Mouse (Mus musculus) embryonic fibroblast, embryonic 13.5 days (primary cell): ENCODE measurements around the gene 2300002M23Rik. TPM values are rescaled to one million over a fixed set of nuclear protein-coding genes. Genes with fewer than 3 reads are reported as not detected.

Experiments
- H3K27ac ChIP-seq: 2 replicates; pipeline ENCODE4 v1.5.1; 2012; ENCODE audit warnings: low read length, control low read depth, inconsistent platforms; ENCODE audit not compliant: insufficient read depth
- H3K4me1 ChIP-seq: 2 replicates; pipeline ENCODE4 v1.6.1; 2011; ENCODE audit warnings: low read length; ENCODE audit not compliant: control insufficient read depth, insufficient read depth
- H3K4me3 ChIP-seq: 2 replicates; pipeline ENCODE4 v1.5.1; 2011; ENCODE audit warnings: mild to moderate bottlenecking, control low read depth, low read length; ENCODE audit not compliant: insufficient read depth
- CTCF ChIP-seq: IDR thresholded peaks from 2 replicates; pipeline ENCODE4 v1.5.1; 2011; ENCODE audit warnings: mild to moderate bottlenecking, control low read depth, low read length, moderate library complexity, borderline replicate concordance; ENCODE audit not compliant: insufficient read depth
- POLR2A ChIP-seq: IDR thresholded peaks from 2 replicates; pipeline ENCODE4 v1.6.1; 2011; ENCODE audit warnings: low read depth, mild to moderate bottlenecking, control low read depth, low read length, moderate library complexity
- polyA plus RNA-seq: library from polyadenylated mRNA; stranded (reverse); fragments of >200 nt; gene quantifications from 2 replicates; pipeline ENCODE4 v1.2.4, GENCODE M21; 2011; ENCODE audit warnings: low read depth; ENCODE audit not compliant: missing spikeins, insufficient read length

Gene 2300002M23Rik
- polyA plus RNA-seq, 1 experiment, result not detected

DNA sequence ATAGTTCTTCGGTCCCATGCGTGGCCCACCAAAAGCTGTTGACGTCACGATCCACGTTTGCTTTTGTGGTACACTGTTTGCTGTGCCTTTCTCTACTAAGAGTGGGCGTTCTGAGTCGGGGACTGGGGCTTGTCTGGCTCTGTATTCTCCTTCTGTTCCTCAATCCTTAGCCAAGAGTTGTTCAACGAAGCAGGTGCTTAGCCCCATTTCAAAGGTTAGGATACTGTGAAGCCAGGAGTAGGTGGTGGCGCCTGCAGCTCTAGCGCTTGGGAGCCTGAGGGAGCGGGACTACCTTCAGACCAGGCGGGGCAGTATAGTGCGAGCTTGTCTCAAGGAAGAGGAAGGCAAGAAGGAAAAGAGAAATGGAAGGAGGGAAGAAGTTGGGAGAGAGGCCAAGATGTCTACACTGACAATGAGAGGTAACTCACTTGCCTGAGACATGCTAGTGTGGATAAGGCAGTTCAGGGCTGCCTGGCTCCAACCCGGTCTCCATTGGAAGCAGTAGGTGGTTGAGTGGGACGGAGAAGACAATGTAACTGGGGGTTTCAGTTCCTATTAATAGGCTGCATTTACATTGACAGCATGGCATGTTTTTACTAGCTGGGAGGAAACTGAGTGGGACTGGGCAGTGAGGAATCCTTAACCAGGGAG, 24.4 kb upstream of the 2300002M23Rik start:
- H3K4me3 ChIP-seq, result no peak overlapping the region
- no peaks in the 10 kb centered on the region for H3K4me1 ChIP-seq
- H3K27ac ChIP-seq, result no peak overlapping the region
- TF ChIP-seq POLR2A (no peak), CTCF (no peak)

DNA sequence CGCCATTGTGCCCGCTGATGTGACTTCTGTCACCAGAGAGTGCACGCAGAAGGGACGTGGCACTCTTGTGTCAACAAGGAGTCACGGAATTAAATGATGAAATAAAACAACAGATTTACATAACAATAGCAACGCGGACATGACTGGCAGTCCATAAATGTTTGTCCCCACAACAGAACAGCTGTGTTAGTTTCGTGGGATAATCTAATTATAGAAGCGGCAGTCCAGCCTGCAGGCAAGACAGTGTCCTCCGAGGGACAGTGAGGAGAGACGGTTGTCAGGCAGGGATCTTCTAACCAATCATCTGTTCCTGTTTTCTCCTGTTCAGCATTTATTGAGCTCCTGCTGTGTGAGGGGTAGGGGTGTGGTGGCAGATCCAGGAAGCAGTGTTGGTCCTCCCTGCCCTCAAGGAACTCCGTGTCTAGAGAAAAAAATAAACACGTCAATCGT, 23.8 kb upstream of the 2300002M23Rik start:
- Histone ChIP-seq H3K4me1 (no peaks in the 10 kb centered on the region), H3K4me3 (no peak overlapping the region), H3K27ac (no peak overlapping the region)
- TF ChIP-seq CTCF (no peak), POLR2A (no peak)

DNA sequence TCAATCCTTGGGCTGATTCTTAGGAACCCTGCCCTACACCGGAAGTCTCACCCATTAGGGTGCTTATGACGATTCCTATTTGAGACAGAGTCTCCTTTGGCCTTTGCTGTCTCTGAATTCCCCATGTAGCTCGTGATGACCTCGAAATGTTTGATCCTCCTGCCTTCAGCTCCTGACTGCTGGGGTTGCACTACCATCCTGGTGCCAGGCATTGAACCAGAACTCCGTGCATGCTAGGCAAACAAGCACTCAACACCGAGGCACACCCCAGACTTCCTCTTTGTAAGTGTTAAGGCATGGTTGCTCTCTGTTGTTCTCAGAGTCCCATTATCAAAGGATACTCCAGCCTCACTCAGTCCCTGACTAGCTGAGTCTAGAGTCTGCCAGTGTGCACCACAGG, 23.2 kb upstream of the 2300002M23Rik start:
- TF ChIP-seq CTCF (no peak), POLR2A (no peak)
- no peak overlapping the region for H3K4me3 ChIP-seq
- H3K27ac ChIP-seq, result no peak overlapping the region
- no peaks in the 10 kb centered on the region for H3K4me1 ChIP-seq

DNA sequence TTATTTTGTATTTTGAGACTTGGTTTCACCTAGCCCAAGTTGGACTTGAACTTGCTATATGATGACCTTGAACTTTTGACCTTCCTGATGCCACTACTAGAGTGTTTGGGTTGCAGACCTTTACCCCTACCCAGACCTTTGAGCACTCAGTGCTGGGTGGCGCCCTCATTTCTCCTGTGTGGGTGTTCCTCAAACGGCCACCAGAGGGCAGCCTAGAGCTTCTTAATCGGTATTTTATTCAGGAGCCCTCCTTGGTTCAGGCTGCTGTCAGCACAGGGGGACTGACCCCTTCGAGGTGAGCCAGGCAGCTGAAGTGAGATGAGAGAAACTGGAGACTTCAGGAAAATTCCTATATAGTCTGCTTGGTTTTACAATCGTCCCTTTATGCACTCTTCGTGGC, 22.6 kb upstream of the 2300002M23Rik start:
- 0 out of 2 replicates have a peak, but pooled peaks have one; percentile 9 for TF ChIP-seq CTCF
- no peak for TF ChIP-seq POLR2A

DNA sequence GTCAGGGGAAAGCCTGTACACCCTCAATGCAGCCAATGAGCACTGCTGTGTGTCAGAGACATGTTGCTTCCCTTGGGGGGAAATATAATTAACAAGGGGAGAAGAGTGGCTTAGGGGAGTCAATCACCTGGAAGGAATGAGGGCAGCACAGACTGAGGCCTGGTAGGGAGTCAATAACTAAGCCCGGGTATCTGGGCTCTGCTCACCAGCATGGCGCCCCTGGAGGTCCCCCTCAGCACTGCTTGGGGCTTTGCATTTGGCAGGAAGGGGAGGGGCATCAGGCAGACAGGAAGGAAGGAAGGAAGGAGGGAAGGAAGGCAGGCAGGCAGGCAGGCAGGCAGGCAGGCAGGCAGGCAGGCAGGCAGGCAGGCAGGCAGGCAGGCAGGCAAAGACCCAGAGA, 19.8 kb upstream of the 2300002M23Rik start:
- Histone ChIP-seq H3K4me1 (peaks cover 4% of the 10 kb centered on the region), H3K4me3 (no peak overlapping the region), H3K27ac (no peak overlapping the region)
- TF ChIP-seq CTCF (no peak), POLR2A (no peak)

More for the DNA sequence above, 22.6 kb upstream of the 2300002M23Rik start:
- Histone ChIP-seq H3K27ac (no peak overlapping the region), H3K4me3 (no peak overlapping the region), H3K4me1 (no peaks in the 10 kb centered on the region; the same call in 1 of the 2 replicates)

DNA sequence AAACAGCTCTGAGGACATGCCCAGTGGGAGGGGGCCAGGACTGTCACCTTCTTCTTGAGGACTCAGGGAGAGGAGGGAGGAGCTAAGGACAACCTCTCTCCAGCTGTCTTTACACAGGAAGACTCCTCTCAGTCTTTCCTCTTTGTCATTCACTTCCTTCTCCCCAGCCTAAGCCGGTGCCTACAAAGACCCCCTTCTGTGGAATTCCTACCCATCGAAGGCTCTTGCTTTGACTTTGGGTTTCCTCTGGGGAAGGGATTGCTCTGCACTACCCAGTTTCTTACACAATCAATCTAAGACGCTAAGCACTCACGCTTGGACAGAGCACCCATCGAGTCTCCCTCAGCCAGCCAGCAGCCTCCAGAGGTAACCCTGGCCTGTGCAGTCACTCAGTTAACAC, 18.6 kb upstream of the 2300002M23Rik start:
- 0 out of 2 replicates have a peak overlapping the region, but pooled peaks have one; percentile 1 for H3K27ac ChIP-seq
- no peak for TF ChIP-seq POLR2A
- no peak for TF ChIP-seq CTCF

DNA sequence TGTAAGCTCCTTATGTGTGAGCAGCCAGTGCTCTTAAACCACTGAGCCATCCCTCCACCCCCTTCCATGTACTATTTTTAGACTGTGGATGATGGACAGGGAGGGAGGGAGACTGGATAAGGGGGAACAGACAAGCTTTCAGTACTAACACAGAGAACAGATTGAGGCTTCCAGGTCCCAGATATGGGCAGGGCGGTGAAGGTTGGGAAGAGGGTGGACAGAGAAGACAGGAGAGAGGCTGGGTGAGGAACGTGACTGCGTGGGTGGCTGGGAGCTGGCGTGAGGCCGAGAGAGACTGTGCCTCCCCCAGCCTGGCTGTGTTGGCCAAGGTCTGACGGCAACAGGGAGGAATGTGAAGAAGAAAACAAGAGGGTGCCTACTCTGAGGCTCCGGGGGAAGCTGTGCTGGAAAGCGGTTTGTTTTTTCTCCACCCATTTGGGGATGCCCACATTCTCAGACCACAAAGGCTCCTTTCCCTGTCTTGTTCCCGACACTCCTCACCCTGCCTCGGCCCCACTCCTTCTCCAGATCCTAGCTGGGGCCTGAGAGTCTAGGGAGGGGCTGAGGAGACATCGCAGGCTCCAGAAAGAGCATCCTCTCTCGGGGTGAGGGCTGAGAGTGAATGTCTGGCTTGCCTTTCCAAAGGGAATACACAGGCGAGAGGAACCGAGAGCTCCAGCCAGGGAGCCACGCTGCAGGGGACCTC, 17.7 kb upstream of the 2300002M23Rik start:
- H3K4me3 ChIP-seq, result no peak overlapping the region
- no peak for TF ChIP-seq CTCF
- TF ChIP-seq POLR2A, result peak; percentile 34; the same call in 1 of the 2 replicates
- peaks cover 4% of the 10 kb centered on the region for H3K4me1 ChIP-seq
- H3K27ac ChIP-seq, result peak overlapping the region; percentile 60

More for the DNA sequence above, 18.6 kb upstream of the 2300002M23Rik start:
- Histone ChIP-seq H3K4me1 (peaks cover 4% of the 10 kb centered on the region), H3K4me3 (no peak overlapping the region)

DNA sequence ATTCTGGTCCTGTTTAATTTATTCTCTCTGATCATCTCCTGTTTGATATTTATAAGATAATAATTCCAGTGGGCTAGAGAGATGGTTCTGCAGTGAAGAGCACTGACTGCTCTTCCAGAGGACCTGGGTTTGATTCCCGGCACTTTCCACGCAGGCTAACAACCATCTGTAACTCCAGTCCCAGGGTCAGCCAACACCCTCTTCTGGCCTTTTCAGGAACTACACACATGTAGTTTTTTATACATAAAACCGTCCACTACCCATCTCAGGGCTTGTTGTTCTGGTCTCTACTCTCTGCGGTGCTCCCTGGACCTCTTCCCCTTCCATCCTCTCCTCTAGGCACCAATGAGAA, 17.1 kb upstream of the 2300002M23Rik start:
- no peak for TF ChIP-seq CTCF
- TF ChIP-seq POLR2A, result no peak
- H3K4me1 ChIP-seq, result peaks cover 4% of the 10 kb centered on the region
- no peak overlapping the region for H3K4me3 ChIP-seq
- peak overlapping the region; percentile 60 for H3K27ac ChIP-seq

DNA sequence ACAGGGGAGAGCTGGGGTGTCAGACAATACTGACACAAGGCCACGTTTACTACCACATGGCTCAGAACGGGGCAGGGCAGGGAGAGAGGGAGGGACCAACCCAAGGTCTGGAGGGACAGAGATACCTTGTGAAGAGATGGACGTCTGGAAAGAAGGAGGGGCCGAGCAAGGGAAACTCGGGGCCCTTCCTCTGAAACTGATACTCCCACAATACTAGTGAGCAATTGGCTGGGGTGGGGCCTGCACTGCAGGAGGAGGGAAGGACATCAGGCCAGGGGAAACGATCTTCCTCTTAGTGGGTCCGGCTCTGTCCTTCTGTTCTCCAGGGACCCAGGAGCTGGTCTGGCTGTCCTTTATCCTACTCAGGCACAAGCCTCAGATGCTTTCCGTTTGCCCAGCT, 16.4 kb upstream of the 2300002M23Rik start:
- peaks cover 4% of the 10 kb centered on the region for H3K4me1 ChIP-seq
- no peak overlapping the region for H3K4me3 ChIP-seq
- TF ChIP-seq CTCF (no peak), POLR2A (no peak)
- H3K27ac ChIP-seq, result no peak overlapping the region

DNA sequence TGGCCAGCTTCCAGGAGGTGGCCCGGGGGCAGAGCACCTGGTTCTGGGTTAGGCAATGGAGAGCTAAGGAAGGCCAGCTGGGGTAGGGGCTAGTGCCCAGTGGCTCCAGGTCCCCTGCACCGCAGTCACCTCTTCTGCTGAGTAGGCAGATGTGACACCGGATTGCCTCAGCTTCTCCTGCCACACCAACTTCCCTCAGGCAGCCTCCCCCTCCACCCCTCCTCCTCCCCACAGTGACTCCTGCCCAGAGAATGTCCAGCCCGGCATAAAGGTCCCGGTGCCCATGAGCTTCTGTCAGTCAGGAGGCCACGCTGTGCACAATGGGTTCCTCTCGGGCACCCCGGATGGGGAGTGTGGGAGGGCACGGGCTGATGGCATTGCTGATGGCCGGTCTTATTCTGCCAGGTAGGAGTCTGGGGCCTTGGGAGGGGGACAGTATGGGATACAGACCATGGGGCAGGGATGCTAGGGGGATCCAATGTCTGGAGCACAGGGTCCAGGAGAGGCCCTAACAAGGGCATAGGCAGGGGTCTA, 15.3 kb upstream of the 2300002M23Rik start, which contains the start of gene Cdsn:
Gene Cdsn, plus strand, starts transcription at position 248 of the 534 bp plus-strand sequence.
- no peak within 1 kb of the TSS for H3K27ac ChIP-seq

More for the DNA sequence above, 15.3 kb upstream of the 2300002M23Rik start, which contains the start of gene Cdsn:
- Histone ChIP-seq H3K4me1 (peaks cover 4% of the 10 kb centered on the region), H3K4me3 (no peak within 1 kb of the TSS)
- TF ChIP-seq CTCF (no peak), POLR2A (no peak)
